Mouse (Mus musculus) cortical plate, adult 2 months (tissue): ENCODE results near the gene Ranbp1. TPM values are rescaled to one million over a fixed set of nuclear protein-coding genes. Genes with fewer than 3 reads are reported as not detected.
"Not testable (repeated sequence)": the region's sequence is repeated elsewhere in the genome, so short reads cannot be mapped to it uniquely, and the experiment has no call there.

Experiments
- H3K27ac ChIP-seq: fragments of 200-500 bp; 2 replicates; pipeline ENCODE4 v1.5.1; 2012; ENCODE audit warnings: low read length, control low read depth, inconsistent platforms; ENCODE audit not compliant: insufficient read depth
- H3K4me1 ChIP-seq: fragments of 200-500 bp; 2 replicates; pipeline ENCODE4 v1.6.1; 2011; ENCODE audit warnings: low read length; ENCODE audit not compliant: control insufficient read depth, insufficient read depth
- H3K4me3 ChIP-seq: fragments of 200-500 bp; 2 replicates; pipeline ENCODE4 v1.5.1; 2011; ENCODE audit warnings: mild to moderate bottlenecking, low read length, control low read depth; ENCODE audit not compliant: insufficient read depth
- CTCF ChIP-seq: fragments of 200-500 bp; IDR thresholded peaks from 2 replicates; pipeline ENCODE4 v1.5.1; 2011; ENCODE audit warnings: mild to moderate bottlenecking, control low read depth, low read length; ENCODE audit not compliant: insufficient read depth; ENCODE audit errors: extremely low read depth
- POLR2A ChIP-seq: fragments of 200-500 bp; IDR thresholded peaks from 2 replicates; pipeline ENCODE4 v1.6.1; 2011; ENCODE audit warnings: mild to moderate bottlenecking, low read length, control low read depth; ENCODE audit not compliant: insufficient read depth; ENCODE audit errors: extremely low read depth
- polyA plus RNA-seq: library from polyadenylated mRNA; depleted of rRNA; stranded (reverse); fragments of >200 nt; gene quantifications from 2 replicates; pipeline ENCODE4 v1.2.3, GENCODE M21; 2012; rRNA removed

Gene Ranbp1
- 92.3 and 95.1 TPM in 2 replicates for polyA plus RNA-seq

DNA sequence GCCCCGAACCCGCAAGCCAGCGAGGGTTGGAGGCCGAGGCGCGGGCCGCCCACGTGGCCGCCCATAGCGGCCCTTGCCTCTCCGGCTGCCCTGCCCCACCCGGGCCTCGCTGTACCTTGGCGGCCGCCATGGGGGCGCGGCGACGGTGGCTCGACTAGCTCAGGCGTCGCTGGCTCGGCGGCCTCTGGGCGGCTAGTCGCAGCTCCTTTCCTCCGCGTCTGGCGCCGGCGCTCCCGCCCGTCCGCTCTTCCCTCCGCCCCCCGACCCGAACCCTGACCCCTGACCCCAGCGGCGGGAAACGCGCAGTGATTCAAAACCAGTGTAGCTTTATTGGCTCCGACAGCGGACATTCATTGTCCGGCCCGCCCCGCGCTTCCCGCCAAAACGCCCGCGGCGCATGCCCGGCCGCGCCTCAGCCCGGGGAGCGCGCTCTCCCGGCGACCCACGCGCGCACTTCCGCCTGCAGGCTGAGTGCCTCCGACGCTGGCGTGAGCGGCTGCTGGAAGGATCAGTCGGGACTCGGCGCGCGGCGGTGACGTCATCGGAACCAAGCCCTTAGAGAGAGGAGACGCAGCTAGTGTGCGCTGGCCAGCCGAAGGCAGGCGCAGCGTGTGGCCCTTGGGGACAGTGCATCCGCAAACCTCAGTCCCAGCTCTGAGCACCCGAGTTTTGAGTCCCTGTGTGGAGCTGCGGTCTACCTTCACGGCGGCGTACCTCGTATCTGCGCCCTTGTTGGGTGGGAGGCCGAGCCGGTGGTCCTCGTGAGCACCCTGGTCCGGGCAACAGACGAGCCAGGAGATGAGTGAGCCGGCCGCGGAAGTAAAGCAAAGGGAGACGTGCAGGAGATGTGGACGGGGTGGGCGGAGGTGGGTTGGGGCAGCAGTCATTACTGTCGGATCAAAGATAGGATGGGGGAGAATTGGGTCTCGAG lies at the start of gene Ranbp1, which contains the start of gene Trmt2a:
Gene Ranbp1, minus strand, starts transcription at position 300 of the 931 bp plus-strand sequence.
Gene Trmt2a, plus strand, starts transcription at position 247 of the 931 bp plus-strand sequence.
- no peak for TF ChIP-seq CTCF
- TF ChIP-seq POLR2A: peak; percentile 87
- Histone ChIP-seq H3K4me3 (peak within 1 kb of the TSS; percentile 82), H3K4me1 (peaks cover 10% of the 10 kb centered on the region; the same call in 1 of the 2 replicates), H3K27ac (peak within 1 kb of the TSS; percentile 49)

DNA sequence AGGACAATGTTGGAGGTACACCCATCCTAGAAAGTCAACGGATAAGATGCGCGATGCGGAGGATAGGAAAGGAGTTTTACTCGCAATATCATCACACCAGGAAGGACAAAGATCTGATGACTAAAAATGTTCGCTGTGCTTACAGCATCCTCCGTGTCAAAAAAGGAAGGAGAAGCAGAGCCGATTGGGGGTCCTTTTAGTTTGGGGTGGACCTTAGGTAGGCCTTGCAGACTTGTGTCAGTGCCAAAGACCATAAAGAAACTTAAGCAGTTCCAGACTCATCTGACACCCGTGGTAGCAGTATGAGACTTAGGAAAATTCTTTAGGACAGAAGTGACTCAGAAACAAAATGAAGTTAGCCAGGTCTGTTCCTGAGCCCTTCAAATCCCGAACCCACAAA lies 41.1 kb upstream of the Ranbp1 start:
- H3K4me1 ChIP-seq, H3K27ac ChIP-seq: not testable (repeated sequence)
- H3K4me3 ChIP-seq: peak overlapping the region; percentile 43

- TF ChIP-seq POLR2A (peak; percentile 47; the same call in 1 of the 2 replicates), CTCF (no peak)
- peaks cover 6% of the 10 kb centered on the region; the same call in 1 of the 2 replicates for H3K4me1 ChIP-seq
- peak within 1 kb of the TSS; percentile 75 for H3K4me3 ChIP-seq
- peak within 1 kb of the TSS; percentile 69; the same call in 1 of the 2 replicates for H3K27ac ChIP-seq
These were observed 40.6 kb upstream of the Ranbp1 start, which contains the start of gene Dgcr8 for GRCm38 (mm10) chr16:18289067-18289588. TSS of gene Dgcr8 (minus strand) at chr16:18289246.

GRCm38 (mm10) chr16:18288581-18289061 lies 40.1 kb upstream of the Ranbp1 start:
- Histone ChIP-seq H3K4me3 (peak overlapping the region; percentile 75), H3K4me1 (peaks cover 6% of the 10 kb centered on the region; the same call in 1 of the 2 replicates), H3K27ac (peak overlapping the region; percentile 69; the same call in 1 of the 2 replicates)
- TF ChIP-seq CTCF: no peak
- TF ChIP-seq POLR2A: no peak

DNA sequence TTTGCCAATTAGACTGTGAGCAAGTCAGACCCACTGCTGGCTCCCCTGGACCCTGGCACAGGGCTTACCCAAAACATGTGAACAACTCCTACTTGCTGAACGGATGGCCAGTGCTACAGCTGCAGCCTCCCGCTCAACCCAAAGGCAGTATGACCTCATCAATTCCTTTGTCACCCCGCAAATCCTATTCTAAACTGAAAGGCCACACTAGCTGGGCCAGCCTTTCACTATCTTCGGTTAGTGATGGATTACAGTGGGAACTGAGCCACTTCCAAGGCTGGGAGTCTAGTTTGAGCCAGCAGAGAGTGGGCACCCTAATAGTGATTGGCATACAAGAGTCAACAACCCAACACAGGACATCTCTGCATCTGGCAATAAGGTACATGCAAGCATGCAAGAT lies 39.6 kb upstream of the Ranbp1 start:
- TF ChIP-seq POLR2A: no peak
- no peak for TF ChIP-seq CTCF
- Histone ChIP-seq H3K27ac (no peak overlapping the region), H3K4me3 (peak overlapping the region; percentile 75), H3K4me1 (peaks cover 6% of the 10 kb centered on the region; the same call in 1 of the 2 replicates)

DNA sequence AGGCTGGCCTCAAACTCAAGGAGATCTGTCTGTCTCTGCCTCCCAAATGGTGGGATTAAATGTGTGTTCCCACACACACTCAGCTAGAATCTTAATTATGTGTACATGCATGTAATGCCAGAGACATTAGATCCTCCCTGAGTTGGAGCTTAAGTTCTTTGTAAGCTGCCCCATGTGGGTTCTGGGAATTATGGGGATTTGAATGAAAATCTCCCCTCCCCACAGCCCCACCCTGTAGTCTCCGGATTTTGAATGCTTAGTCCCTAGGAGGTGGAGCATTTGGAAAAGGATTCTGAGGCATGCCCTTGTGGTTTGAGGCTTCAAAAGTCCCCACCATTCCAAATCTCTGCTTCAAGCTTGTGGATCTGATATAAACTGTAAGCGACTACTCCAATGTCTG lies 26.6 kb upstream of the Ranbp1 start:
- H3K4me3 ChIP-seq: no peak overlapping the region
- no peak overlapping the region for H3K27ac ChIP-seq
- TF ChIP-seq CTCF: no peak
- no peak for TF ChIP-seq POLR2A
- no peaks in the 10 kb centered on the region for H3K4me1 ChIP-seq

DNA sequence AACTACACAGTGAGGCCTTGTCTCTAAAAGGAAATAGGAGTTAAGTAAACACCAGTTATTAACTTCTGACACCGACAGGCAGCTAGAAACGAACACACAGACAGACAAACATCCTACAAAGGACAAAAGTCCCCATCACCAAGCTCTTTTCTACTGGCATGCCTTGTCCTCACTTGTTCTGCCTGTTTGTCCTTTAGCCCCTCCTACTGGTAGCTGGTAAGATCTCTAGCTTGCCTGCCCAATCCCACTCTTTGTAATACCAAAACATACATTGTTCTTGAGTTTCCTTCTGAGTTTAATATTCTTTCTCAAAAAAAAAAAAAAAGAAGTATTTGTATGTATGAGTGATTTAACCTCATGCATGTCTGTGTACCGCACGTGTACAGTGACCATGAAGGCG lies 19.6 kb upstream of the Ranbp1 start:
- Histone ChIP-seq H3K4me3 (no peak overlapping the region), H3K4me1 (no peaks in the 10 kb centered on the region), H3K27ac (no peak overlapping the region)
- TF ChIP-seq CTCF: peak; percentile 16; the same call in 1 of the 2 replicates
- TF ChIP-seq POLR2A: no peak

- Histone ChIP-seq H3K4me3 (no peak overlapping the region), H3K27ac (no peak overlapping the region), H3K4me1 (no peaks in the 10 kb centered on the region)
- no peak for TF ChIP-seq CTCF
- TF ChIP-seq POLR2A: no peak
These were observed 16.5 kb upstream of the Ranbp1 start for GRCm38 (mm10) chr16:18265024-18265423.

DNA sequence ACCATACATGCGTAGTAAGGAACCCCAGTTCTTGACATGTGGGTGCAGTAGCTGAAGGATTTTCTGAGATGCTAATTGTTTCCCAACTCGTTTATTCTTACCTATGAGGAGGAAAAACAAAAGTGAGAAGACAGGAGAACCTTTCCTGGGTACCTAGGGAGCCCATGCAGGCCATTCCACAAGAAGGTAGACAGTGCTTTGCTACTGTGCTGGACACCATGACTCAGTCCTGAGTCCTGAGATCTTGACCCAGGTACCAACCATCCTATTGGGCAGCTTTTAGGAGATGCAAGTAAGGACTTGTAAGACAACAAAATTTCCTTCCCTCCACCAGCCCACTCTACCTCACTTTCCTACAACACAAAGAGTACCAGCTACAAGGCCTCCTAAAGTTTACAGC lies 9.7 kb upstream of the Ranbp1 start, which contains the start of gene Gm49776:
Gene Gm49776, minus strand, starts transcription at position 101 of the 400 bp plus-strand sequence.
- no peaks in the 10 kb centered on the region for H3K4me1 ChIP-seq
- no peak within 1 kb of the TSS for H3K27ac ChIP-seq
- no peak within 1 kb of the TSS for H3K4me3 ChIP-seq
- TF ChIP-seq CTCF (no peak), POLR2A (no peak)

DNA sequence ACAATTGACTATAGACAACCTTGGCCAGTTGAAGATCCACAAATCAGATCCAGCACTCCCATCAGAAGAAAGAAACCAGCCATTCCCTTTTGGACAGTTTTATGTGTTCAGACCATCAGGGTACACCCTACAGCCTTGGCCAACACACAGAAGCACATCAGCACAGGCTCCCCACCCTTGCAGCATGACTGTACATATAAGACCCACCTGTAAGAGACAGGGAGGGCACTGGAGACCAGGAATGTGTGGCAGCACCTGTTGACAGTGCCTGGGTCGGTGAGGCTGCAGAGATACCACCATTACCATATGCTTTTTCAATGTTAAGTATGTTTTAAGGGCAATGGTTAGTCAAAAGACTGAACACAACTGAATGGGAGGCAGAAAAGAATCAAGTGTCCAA lies 5.3 kb upstream of the Ranbp1 start:
- TF ChIP-seq POLR2A (0 out of 2 replicates have a peak, but pooled peaks have one; percentile 34), CTCF (no peak)
- Histone ChIP-seq H3K4me3 (no peak overlapping the region), H3K27ac (no peak overlapping the region), H3K4me1 (peaks cover 8% of the 10 kb centered on the region; the same call in 1 of the 2 replicates)
